Mouse (Mus musculus): ENCODE data around the gene Igsf9. TPM values are rescaled to one million over a fixed set of nuclear protein-coding genes. Genes with fewer than 3 reads are reported as not detected.

The Igsf9 gene
- total RNA-seq, 2 experiments from 2014 or later: not detected

DNA sequence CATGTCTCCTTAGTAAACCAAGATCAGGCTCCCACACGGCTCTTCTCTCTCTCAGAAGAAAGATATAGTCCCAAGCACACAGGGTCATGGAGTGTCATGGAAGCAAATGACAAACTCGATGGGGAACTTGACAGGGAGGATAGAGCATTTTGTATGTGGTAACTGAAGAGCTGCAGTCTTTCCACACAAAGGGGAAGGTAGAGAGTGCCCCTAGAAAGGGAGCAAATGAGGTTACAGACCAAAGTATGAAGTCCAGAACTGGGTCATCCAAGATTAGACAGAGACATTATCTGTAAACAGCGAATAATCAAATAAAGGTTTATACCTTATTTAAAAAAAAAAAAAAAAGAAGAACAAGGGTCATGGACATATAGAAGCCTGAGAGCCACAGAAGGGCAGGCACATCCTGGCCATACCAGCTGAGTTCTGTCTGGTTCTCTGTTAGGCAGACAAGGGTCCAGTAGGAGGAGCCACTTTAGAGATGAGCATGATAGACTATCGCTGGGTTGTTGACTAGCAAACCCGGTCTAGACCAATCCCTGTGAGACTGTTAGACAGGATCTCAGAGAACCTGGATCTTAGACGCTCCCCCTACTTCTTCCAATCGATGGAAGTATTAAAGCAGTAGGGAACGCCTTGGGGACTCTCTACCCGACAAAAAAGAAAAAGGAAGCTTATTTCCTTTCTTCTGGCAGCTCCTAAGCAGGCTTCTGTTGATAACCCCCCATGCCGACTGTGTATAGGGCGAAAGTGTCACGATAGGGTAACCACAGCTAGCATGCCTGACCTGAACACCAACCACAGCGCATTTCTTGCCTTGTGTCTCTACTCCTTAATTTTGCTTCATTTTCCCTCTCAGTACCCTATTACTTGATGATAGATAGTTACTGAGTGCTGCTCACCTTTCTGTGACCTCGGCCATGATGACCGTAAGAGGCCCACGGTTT lies 17.9 kb upstream of the Igsf9 start:
- ATAC-seq (replicated peaks; ENCODE audit: low FRiP score, poor library complexity, severe bottlenecking): no peak

DNA sequence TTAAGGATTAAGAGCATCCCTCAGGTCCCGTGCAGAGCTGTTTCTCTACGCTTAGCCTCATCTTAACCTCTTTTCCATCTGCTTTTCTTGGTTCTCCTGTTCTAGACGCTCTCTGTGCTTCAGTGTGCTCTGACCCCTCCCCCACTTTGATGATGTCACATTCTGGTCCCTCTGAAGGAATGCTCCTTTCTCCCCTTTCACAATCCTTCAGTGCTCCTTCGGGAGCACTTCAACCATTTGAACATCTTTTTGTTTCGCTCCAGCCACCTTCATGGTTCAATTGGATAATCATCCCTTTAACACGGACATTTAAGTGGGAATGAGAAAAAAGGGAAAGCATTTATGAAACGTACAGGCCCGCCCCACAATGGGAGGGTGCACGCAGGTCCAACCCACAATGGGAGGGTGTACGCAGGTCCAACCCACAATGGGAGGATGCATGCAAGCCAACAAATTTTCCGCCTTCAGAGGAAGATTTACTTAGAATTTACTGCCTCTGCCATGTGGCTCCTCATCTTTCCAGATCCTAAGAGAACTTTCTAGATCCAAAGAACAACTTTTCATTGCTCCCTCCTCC lies 13.2 kb upstream of the Igsf9 start:
- ATAC-seq (replicated peaks; ENCODE audit: low FRiP score, poor library complexity, severe bottlenecking): no peak

DNA sequence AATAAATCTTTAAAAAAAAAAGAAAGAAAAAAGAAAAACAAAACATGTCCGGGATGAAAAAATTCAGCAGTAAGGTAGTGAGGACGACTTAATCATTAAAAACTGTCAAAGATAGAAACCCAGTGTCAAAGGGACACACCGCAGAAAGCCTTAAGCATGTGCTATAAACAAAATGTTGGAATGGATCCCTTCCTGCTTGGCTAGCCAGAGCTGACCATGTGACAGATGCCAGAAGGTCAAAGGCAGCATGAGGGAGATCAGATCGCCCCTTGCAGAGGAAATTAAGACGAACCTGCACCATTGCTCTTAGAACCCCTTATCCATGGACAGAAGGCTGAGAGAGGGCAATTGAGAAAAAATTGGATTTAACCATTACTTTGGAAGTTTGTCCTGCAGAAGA lies 12.2 kb upstream of the Igsf9 start:
- no peak for ATAC-seq (replicated peaks; ENCODE audit: low FRiP score, poor library complexity, severe bottlenecking)

DNA sequence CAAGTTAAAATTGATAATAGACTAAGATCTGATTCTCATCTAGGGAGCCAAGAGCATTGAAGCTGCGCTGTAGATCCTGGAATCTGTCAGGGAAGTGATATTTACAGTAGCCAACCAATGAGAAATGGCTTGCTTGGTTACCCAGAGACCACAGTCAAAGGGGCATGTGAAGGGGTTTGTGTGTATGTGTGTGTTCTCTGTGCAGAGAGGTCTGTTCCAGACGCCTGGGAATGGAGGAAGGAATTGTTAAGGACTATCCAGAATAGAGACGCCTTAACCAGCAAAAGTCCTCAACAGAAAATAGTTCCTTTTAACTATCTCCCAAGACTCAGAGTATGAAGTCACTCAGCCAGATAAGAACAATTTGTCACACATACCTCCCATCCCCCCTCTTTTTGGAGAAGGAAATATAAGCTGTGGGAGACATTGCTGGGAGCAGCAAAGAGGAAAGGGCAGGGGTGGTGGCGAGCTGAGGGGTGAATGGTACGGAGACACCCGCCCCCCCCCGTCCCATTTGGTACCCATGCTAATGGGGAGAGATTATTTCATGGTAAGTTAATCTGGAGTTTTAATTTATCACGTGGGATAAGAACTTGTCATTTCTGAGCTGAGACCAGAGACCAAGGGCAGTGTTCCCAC lies 11.7 kb upstream of the Igsf9 start:
- ATAC-seq (replicated peaks; ENCODE audit: low FRiP score, poor library complexity, severe bottlenecking): no peak

DNA sequence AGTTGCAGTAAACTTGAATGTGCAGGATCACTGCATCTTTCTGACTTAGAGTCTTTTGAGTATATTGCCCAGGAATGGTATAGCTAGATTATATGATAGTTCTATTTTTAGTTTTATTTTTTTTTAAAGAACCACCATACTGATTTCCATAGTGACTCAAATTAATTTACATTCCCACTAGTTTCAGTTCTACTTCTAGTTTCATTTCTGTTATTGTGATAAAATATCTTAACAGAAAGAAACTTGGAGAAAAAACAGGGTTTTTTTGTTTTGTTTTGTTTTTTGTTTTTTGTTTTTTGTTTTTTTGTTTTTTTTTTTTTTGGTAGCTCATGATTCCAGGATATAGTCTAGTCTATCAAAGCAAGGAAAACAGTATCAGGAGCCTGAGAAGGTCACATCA lies 8.7 kb upstream of the Igsf9 start:
- ATAC-seq (replicated peaks; ENCODE audit: low FRiP score, poor library complexity, severe bottlenecking): no peak

DNA sequence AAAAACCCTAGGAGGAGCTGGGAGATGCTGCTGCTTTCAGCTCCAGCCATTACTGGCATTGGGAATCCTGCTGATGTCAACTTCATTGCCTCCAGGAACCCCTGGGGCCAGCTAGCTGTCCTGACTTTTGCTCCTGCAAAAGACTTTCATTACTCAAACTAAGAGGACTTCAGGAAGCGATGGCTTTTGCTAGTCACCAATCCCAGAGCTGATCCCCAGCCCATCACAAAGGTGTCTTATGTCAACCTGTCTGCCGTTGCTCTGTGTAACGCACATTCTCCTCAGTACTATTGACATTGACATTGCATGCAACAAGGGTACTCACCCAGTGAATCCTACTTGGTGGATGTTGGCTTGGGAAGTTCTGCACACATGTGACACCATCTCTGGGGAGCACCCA lies 7.4 kb upstream of the Igsf9 start:
- ATAC-seq (replicated peaks; ENCODE audit: low FRiP score, poor library complexity, severe bottlenecking): no peak

DNA sequence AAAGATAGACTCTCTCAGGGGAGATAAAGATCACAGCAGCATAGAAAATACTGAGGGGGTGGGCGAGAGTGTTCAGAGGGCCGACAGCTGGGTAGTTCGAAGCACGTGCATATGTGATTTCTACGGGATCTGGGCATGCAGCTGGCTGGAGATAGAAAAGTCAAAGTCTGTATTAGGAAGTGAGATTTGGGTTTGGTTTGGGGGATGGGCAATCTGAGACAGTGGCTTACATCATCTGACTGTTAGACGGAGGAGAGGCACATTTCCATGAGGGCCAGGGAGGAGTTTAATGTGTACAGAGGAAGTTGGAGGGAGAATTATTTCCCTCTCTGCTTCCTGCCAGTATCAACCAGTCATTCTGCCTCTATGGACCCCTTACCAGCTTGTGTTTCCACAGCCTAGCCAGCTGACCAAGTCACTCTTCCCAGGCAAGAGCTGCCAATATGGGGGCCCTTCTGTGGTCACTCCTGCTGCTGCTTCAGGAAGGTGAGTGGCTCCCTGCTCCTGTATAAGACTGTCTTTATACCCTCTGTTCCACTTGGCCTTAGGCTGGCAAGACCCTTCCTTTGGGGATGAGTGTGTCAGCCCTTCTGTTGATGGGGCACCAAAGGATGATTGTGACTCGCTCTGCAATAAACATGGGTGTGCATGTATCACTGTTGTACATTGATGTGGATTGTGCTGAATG lies 6.4 kb upstream of the Igsf9 start, which contains the start of gene Slamf9:
TSS of gene Slamf9 (plus strand) at position 305 of the 688 bp plus-strand sequence.
- ATAC-seq (replicated peaks; ENCODE audit: low FRiP score, poor library complexity, severe bottlenecking): no peak

DNA sequence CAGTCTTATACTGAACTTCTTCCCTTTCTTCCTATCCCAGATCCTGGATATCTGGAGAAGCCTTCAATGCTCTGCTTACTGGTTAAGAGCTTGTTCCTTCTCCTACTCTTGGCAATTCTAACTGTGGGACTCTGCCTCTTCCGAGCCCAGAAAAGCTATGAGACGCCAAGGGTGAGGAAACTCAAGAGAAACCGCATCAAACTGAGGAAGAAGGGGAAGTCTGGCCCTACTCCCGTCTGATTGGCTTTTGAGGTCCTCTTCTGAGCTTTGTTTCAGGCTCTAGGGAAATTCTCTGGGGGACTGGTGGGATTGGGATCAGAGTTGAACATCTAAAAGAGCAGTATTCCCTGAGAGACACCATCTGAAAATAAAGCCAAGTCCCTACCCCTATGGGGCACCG lies 3.6 kb upstream of the Igsf9 start:
- ATAC-seq (replicated peaks; ENCODE audit: low FRiP score, poor library complexity, severe bottlenecking): no peak

DNA sequence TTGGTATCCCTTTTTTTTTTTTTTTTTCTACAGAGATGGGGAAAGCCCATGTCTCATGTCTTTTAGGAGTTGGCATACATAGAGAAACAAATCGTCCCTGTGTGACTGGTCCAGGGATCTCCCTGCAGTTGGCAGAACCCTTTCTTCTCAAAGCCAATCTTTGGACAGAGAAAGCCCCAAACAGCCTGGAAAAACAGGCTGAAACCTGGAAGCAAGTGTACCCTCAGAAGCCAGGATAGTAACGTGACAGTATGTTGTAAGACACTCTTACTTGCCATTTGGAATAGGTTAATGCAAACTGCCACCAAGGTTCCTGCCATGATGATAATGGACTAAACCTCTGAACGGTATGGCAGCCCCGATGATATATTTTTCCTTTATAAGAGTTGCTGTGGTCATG lies 1.2 kb upstream of the Igsf9 start:
- ATAC-seq (replicated peaks; ENCODE audit: low FRiP score, poor library complexity, severe bottlenecking): no peak

DNA sequence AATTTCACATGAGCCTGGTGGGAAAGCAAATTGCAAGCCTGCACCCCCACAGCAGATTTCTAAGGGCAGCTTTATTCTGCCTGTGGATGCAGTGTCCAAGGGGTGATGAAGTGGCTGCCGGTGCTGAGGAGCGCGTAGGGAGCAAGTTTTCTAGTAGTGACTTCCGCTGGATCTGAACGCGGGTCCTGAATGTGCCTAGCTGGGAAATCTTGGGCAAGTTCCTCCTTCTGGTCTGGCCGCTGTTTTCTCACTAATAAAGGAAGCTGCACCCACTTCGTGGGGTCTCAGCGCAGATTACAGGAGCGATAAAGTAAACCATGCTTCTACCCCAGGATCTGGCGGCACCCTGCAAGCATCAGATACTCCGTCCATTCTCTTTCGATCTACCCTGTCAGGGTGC lies 477 bp upstream of the Igsf9 start:
- ATAC-seq (replicated peaks; ENCODE audit: low FRiP score, poor library complexity, severe bottlenecking): no peak

DNA sequence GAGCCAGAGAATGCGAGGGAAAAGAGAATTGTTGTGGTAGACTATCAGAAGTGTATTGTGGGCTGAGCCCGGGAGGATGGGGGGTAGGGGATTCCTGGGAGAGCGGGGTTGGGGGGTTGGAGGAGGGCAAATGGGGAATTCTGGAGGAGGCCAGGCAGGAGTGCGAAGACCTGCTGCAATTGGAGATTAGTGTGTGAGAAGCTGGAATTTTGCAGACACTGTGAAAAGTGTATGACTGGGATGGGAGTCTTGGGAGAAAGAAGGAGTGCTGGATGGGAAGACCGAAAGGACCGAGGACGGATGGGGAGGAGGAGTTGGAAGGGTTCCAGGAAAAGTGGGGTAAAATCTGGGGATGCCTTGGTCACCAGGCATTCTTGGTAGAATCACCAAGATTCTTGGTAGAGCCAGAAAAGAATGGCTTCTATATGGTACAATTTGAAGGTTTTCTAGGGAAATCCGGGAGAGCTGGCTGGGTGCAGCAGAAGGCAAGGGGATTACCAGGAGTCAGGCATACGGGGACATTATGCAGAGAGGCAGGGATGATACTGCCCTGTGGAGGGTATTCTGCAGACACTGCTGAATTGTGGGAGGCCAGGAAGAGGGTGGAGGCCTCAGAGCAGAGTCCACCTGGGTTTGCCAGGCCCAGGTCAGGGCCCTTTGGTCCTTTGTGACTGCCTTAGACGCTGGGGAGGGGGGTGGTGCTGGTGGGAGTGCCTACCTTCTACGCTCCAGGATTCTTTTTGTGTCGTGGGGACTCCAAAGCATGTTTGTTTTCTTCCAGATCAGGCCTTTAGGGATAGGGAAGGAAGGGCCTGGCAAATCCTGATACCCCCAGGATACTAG lies 1.2 kb downstream of the Igsf9 start:
- ATAC-seq (replicated peaks; ENCODE audit: low FRiP score, poor library complexity, severe bottlenecking): no peak

DNA sequence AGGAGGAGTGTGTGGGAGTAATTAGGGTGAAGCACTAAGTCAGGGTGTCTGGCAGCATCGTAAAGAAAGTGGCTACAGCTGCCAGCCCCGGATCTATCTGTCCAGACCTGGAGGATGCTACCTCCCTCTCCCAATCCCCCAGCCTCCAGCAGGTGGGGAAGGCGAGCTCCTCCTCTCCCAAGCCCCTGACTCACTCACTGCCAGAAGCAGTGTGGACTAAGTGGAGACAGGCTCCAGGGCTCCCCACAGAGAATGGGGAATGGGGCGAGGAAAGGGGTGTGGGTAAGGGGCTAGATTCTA lies 1.7 kb downstream of the Igsf9 start:
- ATAC-seq (replicated peaks; ENCODE audit: low FRiP score, poor library complexity, severe bottlenecking): no peak

DNA sequence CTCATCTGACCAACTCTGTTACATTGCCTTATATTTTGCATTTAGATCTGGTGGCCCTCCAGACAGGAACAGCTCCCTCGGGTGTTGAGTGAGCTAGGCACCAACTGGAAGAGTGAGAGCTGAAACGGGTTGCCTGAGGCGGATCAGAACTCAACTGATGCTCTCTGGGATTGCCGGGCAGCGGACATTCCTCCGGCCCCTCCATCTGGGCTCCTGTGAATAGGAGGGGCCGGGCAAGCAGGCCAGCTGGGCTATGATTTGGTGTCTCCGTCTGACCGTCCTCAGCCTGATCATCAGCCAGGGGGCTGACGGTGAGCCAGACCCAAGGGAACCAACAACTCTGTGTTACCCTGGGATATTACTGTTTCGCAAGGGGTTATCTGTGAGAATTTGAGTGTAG lies 2.6 kb downstream of the Igsf9 start:
- no peak for ATAC-seq (replicated peaks; ENCODE audit: low FRiP score, poor library complexity, severe bottlenecking)

DNA sequence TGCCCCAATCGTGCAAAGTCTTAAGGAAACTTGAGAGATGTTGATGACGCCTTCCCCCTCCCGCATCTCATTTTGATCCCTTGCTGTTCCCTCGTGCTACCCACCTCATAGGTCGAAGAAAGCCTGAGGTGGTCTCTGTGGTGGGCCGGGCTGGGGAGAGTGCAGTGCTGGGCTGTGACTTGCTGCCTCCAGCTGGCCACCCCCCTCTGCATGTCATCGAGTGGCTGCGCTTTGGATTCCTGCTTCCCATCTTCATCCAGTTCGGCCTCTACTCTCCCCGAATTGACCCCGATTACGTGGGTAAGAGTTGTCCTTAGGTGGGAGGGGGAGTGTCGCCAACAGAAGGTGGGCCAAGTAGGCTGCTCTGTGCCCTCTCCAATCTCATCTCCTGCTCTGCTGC lies 3.1 kb downstream of the Igsf9 start:
- ATAC-seq (replicated peaks; ENCODE audit: low FRiP score, poor library complexity, severe bottlenecking): no peak

DNA sequence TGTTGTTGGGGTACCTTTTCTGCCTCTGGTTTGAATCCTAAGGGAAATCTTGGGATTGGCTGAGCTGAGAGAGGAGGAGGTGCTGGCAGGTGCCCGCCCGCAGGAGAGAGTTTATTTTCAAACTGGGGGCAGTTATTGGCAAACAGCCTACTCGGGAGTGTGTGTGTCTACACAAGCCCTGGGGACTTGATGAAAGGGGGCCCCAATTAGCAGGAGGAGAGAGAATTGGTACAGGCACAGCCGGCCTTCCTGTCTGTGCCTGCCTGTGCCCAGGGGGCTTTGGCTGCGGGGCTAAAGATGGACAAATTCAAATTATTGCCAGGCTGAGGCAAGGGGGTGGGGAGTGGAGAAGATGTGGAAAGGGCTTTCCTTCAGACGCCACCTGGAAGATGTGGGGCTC lies 4.2 kb downstream of the Igsf9 start:
- ATAC-seq (replicated peaks; ENCODE audit: low FRiP score, poor library complexity, severe bottlenecking): no peak

DNA sequence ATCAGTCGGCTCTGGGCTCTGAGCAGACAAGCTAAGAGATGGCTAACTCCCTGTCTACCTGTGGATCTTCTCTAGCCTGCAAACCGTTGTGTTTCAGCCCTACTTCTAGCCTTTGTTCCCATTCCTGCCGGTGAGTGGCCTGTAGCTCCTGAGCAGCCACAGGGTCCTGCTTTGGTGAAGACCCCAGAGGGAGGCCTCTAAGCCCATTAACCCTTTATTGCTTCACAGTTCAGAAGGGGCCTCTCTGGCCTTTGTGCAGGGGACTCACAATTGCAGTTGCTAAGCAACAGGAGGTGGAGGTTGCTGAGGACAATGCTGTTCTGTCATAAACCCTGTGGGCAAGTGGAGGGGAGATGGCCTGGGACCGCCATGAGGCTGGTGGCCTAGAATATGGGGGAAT lies 4.6 kb downstream of the Igsf9 start:
- no peak for ATAC-seq (replicated peaks; ENCODE audit: low FRiP score, poor library complexity, severe bottlenecking)

DNA sequence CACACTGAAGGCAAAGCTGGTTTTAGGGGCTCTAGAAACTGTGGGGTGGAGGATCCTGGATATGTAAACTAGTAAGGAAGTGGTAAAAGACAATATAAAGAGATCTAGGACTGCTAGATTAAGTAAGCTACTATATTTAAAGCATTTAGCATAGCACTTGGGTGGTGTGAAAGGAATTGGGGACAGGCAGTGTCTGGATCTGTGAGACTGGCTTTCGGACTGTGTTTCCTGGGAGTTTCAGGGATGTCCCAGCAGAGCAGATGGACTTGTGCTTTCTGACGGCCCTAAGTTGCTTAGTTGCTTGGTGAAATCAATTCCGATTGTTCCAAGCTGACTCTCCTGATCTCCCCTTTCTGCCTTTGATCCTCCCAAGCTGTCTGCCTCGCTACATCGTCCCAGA lies 5.1 kb downstream of the Igsf9 start:
- ATAC-seq (replicated peaks; ENCODE audit: low FRiP score, poor library complexity, severe bottlenecking): no peak

DNA sequence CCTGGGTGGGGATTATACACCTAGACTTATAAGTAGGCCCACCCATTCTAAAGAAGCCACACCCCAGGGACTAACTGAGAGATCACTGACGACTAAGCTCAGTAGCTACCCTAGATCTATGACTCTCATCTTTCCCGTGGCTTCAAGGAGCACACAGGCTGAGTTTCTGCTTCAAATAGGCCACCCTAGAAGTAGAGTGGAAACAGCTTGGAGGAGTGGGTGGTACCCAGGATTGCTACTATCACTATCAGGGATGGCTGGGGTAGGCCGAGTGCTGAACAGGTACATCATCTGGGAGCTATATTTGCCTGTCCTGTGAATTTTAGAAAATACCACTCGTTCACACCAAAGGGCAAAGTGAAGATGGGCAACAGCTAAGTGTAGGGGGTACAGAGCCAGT lies 6.3 kb downstream of the Igsf9 start:
- ATAC-seq (replicated peaks; ENCODE audit: low FRiP score, poor library complexity, severe bottlenecking): no peak

DNA sequence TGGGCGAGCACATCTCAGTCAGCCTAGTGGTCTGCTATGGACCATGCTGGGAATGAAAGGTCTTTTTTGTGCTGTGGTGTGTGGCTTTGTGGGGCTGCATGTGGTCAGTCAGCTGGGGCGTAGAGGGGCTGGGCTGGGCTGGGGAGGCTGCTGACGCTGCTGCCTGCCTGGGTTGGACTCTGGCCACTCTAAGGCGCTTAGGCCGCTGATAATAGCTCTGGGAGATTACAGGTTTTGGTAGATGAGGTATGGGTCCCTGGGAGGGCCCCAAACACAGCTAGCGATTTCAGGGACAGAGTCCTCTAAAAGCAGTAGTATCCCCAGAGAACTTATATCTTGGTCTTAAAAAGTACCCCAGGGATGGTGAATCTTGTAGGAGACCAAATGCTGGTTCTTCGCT lies 7.2 kb downstream of the Igsf9 start:
- no peak for ATAC-seq (replicated peaks; ENCODE audit: low FRiP score, poor library complexity, severe bottlenecking)
